In the genomic region with DNA sequence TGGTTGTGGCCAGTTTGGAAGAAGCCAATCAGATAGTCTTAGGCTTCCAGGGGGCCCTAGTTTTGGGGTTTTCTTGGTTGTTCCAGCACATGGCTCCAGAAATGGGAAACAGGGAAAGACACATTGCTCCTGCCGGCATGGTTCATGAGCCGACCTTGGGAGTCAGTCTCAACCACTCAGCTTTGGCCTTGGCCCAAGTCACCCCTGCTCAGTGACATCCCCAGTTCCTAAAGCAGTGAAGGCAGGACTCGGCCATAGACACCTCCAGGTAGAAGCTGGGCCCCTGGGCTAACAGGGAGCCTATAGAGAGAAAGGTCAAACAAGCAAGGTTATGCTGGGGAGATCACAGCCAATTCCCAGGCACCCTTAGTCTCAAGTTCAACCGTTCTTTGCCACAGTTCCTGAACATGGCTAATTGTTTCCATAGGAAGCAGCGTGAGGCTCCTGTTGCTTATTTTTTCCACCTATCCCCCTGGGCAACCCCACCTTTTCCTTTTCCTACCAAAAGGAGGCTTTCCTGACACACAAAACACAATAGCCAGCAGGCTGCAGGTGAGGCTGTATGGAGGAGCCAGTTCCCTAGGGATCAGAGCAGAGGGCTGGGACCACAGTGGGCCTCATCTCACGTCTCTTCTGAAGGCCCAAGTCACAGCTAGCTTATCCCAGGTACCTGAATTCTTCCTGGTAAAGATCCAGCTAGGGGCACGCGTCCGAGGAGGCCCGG, we compare ENCODE assay signal across 26 mouse cellular contexts. TPM values are rescaled to one million over a fixed set of nuclear protein-coding genes. Genes with fewer than 3 reads are reported as not detected.
A peak's percentile ranks its signal among the peaks of the same experiment; 100 is the strongest.
DNase-seq lines count a peak whose midpoint lies in the region; ATAC-seq lines count a peak whose summit lies in the region.
"Had no signal": no experiment of that assay in that cellular context is flagged by ENCODE, and none has a peak within 500 bp of the region (broad histone marks: within the 10 kb centered on the region; RNA-seq: fewer than 3 reads in every experiment).

No protein-coding gene starts in this region.

- H3K4me1 ChIP-seq in kidney, embryonic 15.5 days, result peaks cover 13% of the 10 kb centered on the region
- H3K4me1 ChIP-seq in brown adipose tissue, adult 24 weeks (ENCODE audit: control insufficient read depth, insufficient read depth, insufficient read length, low read length), result peaks cover 7% of the 10 kb centered on the region
- 0 out of 2 replicates have a peak, but pooled peaks cover 2% of the 10 kb centered on the region for H3K4me1 ChIP-seq in embryonic facial prominence, embryonic 11.5 days (ENCODE audit: control insufficient read depth, insufficient read depth, low read length)
- H3K4me1 ChIP-seq: liver, embryonic 12.5 days had no signal

- peak; percentile 36; the same call in 1 of the 2 replicates for ATAC-seq in kidney, embryonic 15.5 days (replicated peaks; ENCODE audit: low FRiP score)
- no peak for ATAC-seq in embryonic facial prominence, embryonic 11.5 days (replicated peaks; ENCODE audit: insufficient number of reproducible peaks, low FRiP score, low TSS enrichment, low read depth)
- ATAC-seq: forebrain, embryonic 16.5 days; hindbrain, embryonic 16.5 days; intestine, embryonic 16.5 days; liver, embryonic 12.5 days had no signal

- no peak overlapping the region for H3K9ac ChIP-seq in kidney, embryonic 15.5 days
- no peak overlapping the region for H3K9ac ChIP-seq in embryonic facial prominence, embryonic 11.5 days (replicated peaks; ENCODE audit: low read length)
- H3K9ac ChIP-seq: liver, embryonic 12.5 days had no signal

- no peak overlapping the region for H3K4me3 ChIP-seq in kidney, embryonic 15.5 days (replicated peaks)
- H3K4me3 ChIP-seq in brown adipose tissue, adult 24 weeks (ENCODE audit: insufficient read depth, low read depth, low read length), result no peak overlapping the region
- H3K4me3 ChIP-seq in embryonic facial prominence, embryonic 11.5 days (ENCODE audit: low read depth, low read length), result no peak overlapping the region
- H3K4me3 ChIP-seq: liver, embryonic 12.5 days; midbrain, embryonic 10.5 days had no signal

- intact Hi-C loops in heart, postnatal 25 days (cut with DNase I), result no loop called here

- no peaks in the 10 kb centered on the region for H3K36me3 ChIP-seq in kidney, embryonic 15.5 days
- no peaks in the 10 kb centered on the region for H3K36me3 ChIP-seq in embryonic facial prominence, embryonic 11.5 days (replicated peaks; ENCODE audit: control insufficient read depth, insufficient read depth, low read depth, low read length)
- H3K36me3 ChIP-seq: liver, embryonic 12.5 days; midbrain, embryonic 10.5 days had no signal

- H3K4me2 ChIP-seq in kidney, embryonic 15.5 days, result 0 out of 2 replicates have a peak overlapping the region, but pooled peaks have one; percentile 3
- no peak overlapping the region for H3K4me2 ChIP-seq in embryonic facial prominence, embryonic 11.5 days (ENCODE audit: low read depth, low read length)
- H3K4me2 ChIP-seq: liver, embryonic 12.5 days had no signal

- H3K27me3 ChIP-seq in kidney, embryonic 15.5 days, result no peaks in the 10 kb centered on the region
- H3K27me3 ChIP-seq in embryonic facial prominence, embryonic 11.5 days (ENCODE audit: control insufficient read depth, insufficient read depth, low read length), result no peaks in the 10 kb centered on the region

- H3K9me3 ChIP-seq in kidney, embryonic 15.5 days (replicated peaks), result no peaks in the 10 kb centered on the region
- H3K9me3 ChIP-seq in embryonic facial prominence, embryonic 11.5 days (replicated peaks; ENCODE audit: control insufficient read depth, low read length), result no peaks in the 10 kb centered on the region
- H3K9me3 ChIP-seq: liver, embryonic 12.5 days; midbrain, embryonic 10.5 days had no signal

- 37% methylated on average over 10 of the region's 10 CpGs for WGBS in kidney, embryonic 15.5 days
- WGBS in embryonic facial prominence, embryonic 11.5 days, result 65% methylated on average over 10 of the region's 10 CpGs

- H3K27ac ChIP-seq in kidney, embryonic 15.5 days, result peak overlapping the region; percentile 9; the same call in 1 of the 2 replicates
- peak overlapping the region; percentile 72 for H3K27ac ChIP-seq in brown adipose tissue, adult 24 weeks (replicated peaks; ENCODE audit: low read depth, low read length)
- H3K27ac ChIP-seq in embryonic facial prominence, embryonic 11.5 days (replicated peaks; ENCODE audit: low read depth, low read length), result no peak overlapping the region
- H3K27ac ChIP-seq: kidney, postnatal 0 days; liver, embryonic 12.5 days; midbrain, embryonic 10.5 days had no signal

- peak; percentile 95 for DNase-seq in heart, adult 11 months
- DNase-seq in heart, postnatal 25 days (ENCODE audit: low spot score), result no peak
- DNase-seq in kidney, adult 11 months, result no peak
- peak; percentile 3 for DNase-seq in embryonic facial prominence, embryonic 11.5 days (ENCODE audit: low spot score)
- DNase-seq in right cerebral cortex, postnatal 36 days (ENCODE audit: low spot score in 2 of 2), result no peak
- DNase-seq: cerebellum, adult 8-10 months; cerebellum, postnatal 36 days; left cerebral cortex, postnatal 4 days; lung, adult 18-20 months; lung, postnatal 10 days; right cerebral cortex, postnatal 25 days had no signal

RNA-seq across cellular contexts. Expression of a gene that starts 14.3 kb away (rescaled TPM):
- under 1 TPM in 1 of 2 experiments, not detected in 1; 0.08 TPM for total RNA-seq in heart, postnatal 25 days (2021)
- 0.10 TPM in 1 of 2 replicates, not detected in the other for polyA plus RNA-seq in kidney, embryonic 15.5 days (2015; fragmentation: Nextera tagmentation; extraction: Ambion mirVana)
- not detected in 2 replicates for polyA plus RNA-seq in brown adipose tissue, adult 24 weeks (2012; ENCODE audit: insufficient read depth, insufficient read length, missing spikeins)
- polyA plus RNA-seq in embryonic facial prominence, embryonic 11.5 days (2014; fragmentation: Nextera tagmentation; extraction: Ambion mirVana), result not detected in 2 replicates
- total RNA-seq: hematopoietic stem cell, adult 5-6 weeks; layer of hippocampus, adult 18-20 months; layer of hippocampus, postnatal 14 days; MEL had no signal
- polyA plus RNA-seq: C2C12; forebrain, embryonic 16.5 days; heart, embryonic 14.5 days; kidney, postnatal 0 days; liver, embryonic 12.5 days; midbrain, embryonic 10.5 days; spleen, adult 2 months had no signal

RNA-seq across cellular contexts. Expression of a gene that starts 34.5 kb away (rescaled TPM):
- 10 to 100 TPM; 10.7 to 11.4 TPM for total RNA-seq in heart, postnatal 25 days (2021)
- 12.7 and 16.9 TPM in 2 replicates for polyA plus RNA-seq in kidney, embryonic 15.5 days (2015; fragmentation: Nextera tagmentation; extraction: Ambion mirVana)
- 4.5 and 5.1 TPM in 2 replicates for polyA plus RNA-seq in brown adipose tissue, adult 24 weeks (2012; ENCODE audit: insufficient read depth, insufficient read length, missing spikeins)
- 2.6 and 3.0 TPM in 2 replicates for polyA plus RNA-seq in embryonic facial prominence, embryonic 11.5 days (2014; fragmentation: Nextera tagmentation; extraction: Ambion mirVana)
- total RNA-seq: MEL had no signal

Comparison
In these comparisons a context has a peak if more than half of its experiments do, and no peak if none do; other contexts are left out.
1. DNase-seq: peak in heart, adult 11 months (single experiment) and embryonic facial prominence, embryonic 11.5 days (single experiment); none in heart, postnatal 25 days (single experiment), kidney, adult 11 months (single experiment) and right cerebral cortex, postnatal 36 days (0 of 2).